Mouse (Mus musculus) heart, adult 2 months (tissue): ENCODE measurements around the gene Kdm4c. TPM values are rescaled to one million over a fixed set of nuclear protein-coding genes. Genes with fewer than 3 reads are reported as not detected.

ENCODE experiments used
- DNase-seq, 2 experiments: peaks; one replicate each; pipeline ENCODE4 v3.0.0; 2021
- H3K27ac ChIP-seq: fragments of 200-600 bp; 2 replicates; pipeline ENCODE4 v1.8.1; 2022
- H3K27me3 ChIP-seq: fragments of 200-500 bp; 2 replicates; pipeline ENCODE4 v1.6.1; 2012; ENCODE audit warnings: mild to moderate bottlenecking, low read length, inconsistent platforms, mixed read lengths; ENCODE audit not compliant: control insufficient read depth, insufficient read depth
- H3K36me3 ChIP-seq: fragments of 200-500 bp; 2 replicates; pipeline ENCODE4 v1.6.1; 2012; ENCODE audit warnings: low read length, inconsistent platforms; ENCODE audit not compliant: control insufficient read depth, insufficient read depth
- H3K4me1 ChIP-seq: fragments of 200-500 bp; 2 replicates; pipeline ENCODE4 v1.6.1; 2011; ENCODE audit warnings: low read length; ENCODE audit not compliant: control insufficient read depth, insufficient read depth
- H3K4me3 ChIP-seq: fragments of 200-600 bp; 2 replicates; pipeline ENCODE4 v1.8.1; 2022
- H3K79me2 ChIP-seq: fragments of 200-500 bp; replicated peaks from 2 replicates; pipeline ENCODE4 v1.6.1; 2012; ENCODE audit warnings: mild to moderate bottlenecking, inconsistent platforms, low read length, moderate library complexity, mixed read lengths; ENCODE audit not compliant: control insufficient read depth, insufficient read depth
- H3K9ac ChIP-seq: fragments of 200-500 bp; 2 replicates; pipeline ENCODE4 v1.6.1; 2012; ENCODE audit warnings: low read depth, mild to moderate bottlenecking, control low read depth, inconsistent platforms, low read length, mixed read lengths
- CTCF ChIP-seq: fragments of 200-600 bp; IDR thresholded peaks from 2 replicates; pipeline ENCODE4 v1.8.1; 2022; ENCODE audit warnings: antibody characterized with exemption, mild to moderate bottlenecking, moderate library complexity
- EP300 ChIP-seq: fragments of 200-500 bp; IDR thresholded peaks from 2 replicates; pipeline ENCODE4 v1.6.1; 2011; ENCODE audit warnings: low read depth, low read length, control low read depth; ENCODE audit not compliant: insufficient read depth
- POLR2A ChIP-seq: fragments of 200-500 bp; IDR thresholded peaks from 2 replicates; pipeline ENCODE4 v1.6.1; 2011; ENCODE audit warnings: mild to moderate bottlenecking, low read depth, low read length, control low read depth; ENCODE audit not compliant: insufficient read depth
- WGBS: fragments of 180-500 bp; shearing (Covaris S2); methylation state at CpG from one replicate; pipeline ENCODE4 v1.1.7; 2018; 5-methylcytosine and 5-hydroxymethylcytosine counted together
- intact Hi-C: fragments of 180-260 bp; cut with DNase I; formaldehyde crosslinking; loops from one replicate; pipeline ENCODE4 v1.15.1; 2025
- polyA plus RNA-seq: library from polyadenylated mRNA; depleted of rRNA; stranded (reverse); fragments of >200 nt; gene quantifications from 2 replicates; pipeline ENCODE4 v1.2.3, GENCODE M21; 2012
- total RNA-seq, 2 experiments: library from RNA; stranded (reverse); gene quantifications; 2 replicates each; pipeline ENCODE4 v1.2.3; 2021

Gene Kdm4c
- total and polyA plus RNA-seq, 3 experiments, result 1.8 to 10.9 (median 10.8) TPM

GRCm38 (mm10) chr4:74231405-74231804 lies 10.9 kb upstream of the Kdm4c start:
- 63% methylated on average over 5 of the region's 5 CpGs for WGBS
- Histone ChIP-seq H3K4me1 (no peaks in the 10 kb centered on the region), H3K27ac (no peak overlapping the region), H3K36me3 (no peaks in the 10 kb centered on the region), H3K4me3 (no peak overlapping the region), H3K9ac (no peak overlapping the region), H3K79me2 (no peaks in the 10 kb centered on the region), H3K27me3 (no peaks in the 10 kb centered on the region)
- TF ChIP-seq CTCF (peak; percentile 64), EP300 (no peak)
- intact Hi-C loops, result no loop called here
- DNase-seq, result peak in 1 of 2 experiments; percentile 14

DNA sequence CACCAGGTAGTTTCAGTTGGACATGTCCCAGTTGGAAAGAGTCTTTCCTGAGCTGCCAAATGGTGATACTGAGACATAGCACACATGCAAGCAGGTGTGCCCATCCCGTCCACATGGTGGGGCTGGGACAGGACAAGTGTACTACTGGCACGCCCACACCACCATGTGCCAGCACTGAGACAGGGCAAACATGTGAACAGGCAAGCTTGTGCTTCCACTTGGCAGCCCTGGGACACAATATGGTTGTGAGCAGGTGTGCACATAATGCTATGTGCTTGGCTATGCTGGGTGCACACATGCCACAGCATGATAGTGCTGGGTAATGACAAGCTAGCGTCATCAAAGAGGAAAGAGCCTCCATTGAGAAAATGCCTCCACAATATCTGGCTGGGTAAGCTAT lies 8.8 kb upstream of the Kdm4c start:
- intact Hi-C loops, result no loop called here
- Histone ChIP-seq H3K4me3 (no peak overlapping the region), H3K27ac (no peak overlapping the region), H3K4me1 (no peaks in the 10 kb centered on the region), H3K79me2 (no peaks in the 10 kb centered on the region), H3K27me3 (no peaks in the 10 kb centered on the region), H3K9ac (no peak overlapping the region), H3K36me3 (no peaks in the 10 kb centered on the region)
- no peak for DNase-seq
- TF ChIP-seq CTCF (no peak), POLR2A (no peak), EP300 (no peak)
- WGBS, result 77% methylated on average over 3 of the region's 3 CpGs

- WGBS, result under 1% methylated on average over 63 of the region's 68 CpGs
- DNase-seq, result peak; percentile 96 to 99
These were observed 9.3 kb downstream of the Kdm4c start for GRCm38 (mm10) chr4:74251348-74252244.

GRCm38 (mm10) chr4:74252245-74253105 lies 10.2 kb downstream of the Kdm4c start:
- WGBS, result 1% methylated on average over 46 of the region's 46 CpGs
- intact Hi-C loops, result no loop called here
- TF ChIP-seq POLR2A (no peak), CTCF (no peak), EP300 (no peak)
- Histone ChIP-seq H3K36me3 (no peaks in the 10 kb centered on the region; the same call in 1 of the 2 replicates), H3K9ac (peak overlapping the region; percentile 89), H3K4me1 (0 out of 2 replicates have a peak, but pooled peaks cover 1% of the 10 kb centered on the region), H3K4me3 (peak overlapping the region; percentile 95), H3K79me2 (peaks cover 2% of the 10 kb centered on the region; the same call in 1 of the 2 replicates), H3K27ac (peak overlapping the region; percentile 86), H3K27me3 (no peaks in the 10 kb centered on the region)
- DNase-seq, result no peak

More at GRCm38 (mm10) chr4:74251348-74252244, 9.3 kb downstream of the Kdm4c start:
- Histone ChIP-seq H3K36me3 (no peaks in the 10 kb centered on the region; the same call in 1 of the 2 replicates), H3K4me3 (peak overlapping the region; percentile 95), H3K9ac (peak overlapping the region; percentile 89), H3K4me1 (0 out of 2 replicates have a peak, but pooled peaks cover 1% of the 10 kb centered on the region), H3K79me2 (peaks cover 2% of the 10 kb centered on the region; the same call in 1 of the 2 replicates), H3K27ac (peak overlapping the region; percentile 86), H3K27me3 (no peaks in the 10 kb centered on the region)
- intact Hi-C loops, result no loop called here
- TF ChIP-seq CTCF (peak; percentile 26; the same call in 1 of the 2 replicates), POLR2A (peak; percentile 99), EP300 (0 out of 2 replicates have a peak, but pooled peaks have one; percentile 34)

GRCm38 (mm10) chr4:74257882-74258281 lies 15.6 kb downstream of the Kdm4c start:
- Histone ChIP-seq H3K79me2 (peaks cover 4% of the 10 kb centered on the region), H3K27me3 (no peaks in the 10 kb centered on the region), H3K36me3 (peaks cover 5% of the 10 kb centered on the region), H3K9ac (no peak overlapping the region), H3K4me3 (no peak overlapping the region), H3K4me1 (peaks cover 5% of the 10 kb centered on the region), H3K27ac (no peak overlapping the region)
- 72% methylated on average over 5 of the region's 5 CpGs for WGBS
- DNase-seq, result no peak
- intact Hi-C loops, result no loop called here
- TF ChIP-seq EP300, result no peak
- no peak for TF ChIP-seq CTCF
- no peak for TF ChIP-seq POLR2A

- H3K4me1 ChIP-seq, result peaks cover 5% of the 10 kb centered on the region
- TF ChIP-seq CTCF, result no peak
- TF ChIP-seq POLR2A, result no peak
- no peak for TF ChIP-seq EP300
- H3K9ac ChIP-seq, result no peak overlapping the region
- intact Hi-C loops, result no loop called here
- peaks cover 4% of the 10 kb centered on the region for H3K79me2 ChIP-seq
- WGBS, result 44% methylated on average over 1 of the region's 1 CpGs
- no peak overlapping the region for H3K4me3 ChIP-seq
- no peaks in the 10 kb centered on the region for H3K27me3 ChIP-seq
- no peak for DNase-seq
- peaks cover 5% of the 10 kb centered on the region for H3K36me3 ChIP-seq
- no peak overlapping the region for H3K27ac ChIP-seq
These were observed 16.2 kb downstream of the Kdm4c start for GRCm38 (mm10) chr4:74258538-74258937.
